Mouse (Mus musculus): ENCODE data around the gene Uggt1. TPM values are rescaled to one million over a fixed set of nuclear protein-coding genes. Genes with fewer than 3 reads are reported as not detected.

The Uggt1 gene
- polyA plus RNA-seq, 1 experiment from 2014 or later = 75.9 TPM

GRCm38 (mm10) chr1:36191966-36192365 is 52.6 kb downstream of the Uggt1 start:
- no peak for DNase-seq (ENCODE audit: low spot score)
- Histone ChIP-seq H3K4me3 (ENCODE audit: low read depth, low read length) (no peak overlapping the region), H3K4me2 (ENCODE audit: low read depth, severe bottlenecking) (no peak overlapping the region), H3K4me1 (ENCODE audit: control insufficient read depth, insufficient read depth, low read length) (no peaks in the 10 kb centered on the region), H3K27me3 (ENCODE audit: control insufficient read depth, insufficient read depth, low read length) (no peaks in the 10 kb centered on the region), H3K36me3 (ENCODE audit: control insufficient read depth, insufficient read depth, low read length) (peaks cover 17% of the 10 kb centered on the region), H3K9me3 (ENCODE audit: control insufficient read depth, low read length) (no peaks in the 10 kb centered on the region), H3K9ac (ENCODE audit: low read length) (no peak overlapping the region), H3K27ac (replicated peaks; ENCODE audit: low read depth, low read length) (no peak overlapping the region)
- no peak for ATAC-seq (ENCODE audit: insufficient number of reproducible peaks, low FRiP score, low TSS enrichment, low read depth)
- 93% methylated on average over 11 of the region's 11 CpGs for WGBS

- ATAC-seq (ENCODE audit: insufficient number of reproducible peaks, low FRiP score, low TSS enrichment, low read depth) (no peak), DNase-seq (ENCODE audit: low spot score) (no peak)
- 92% methylated on average over 5 of the region's 5 CpGs for WGBS
- Histone ChIP-seq H3K4me2 (ENCODE audit: low read depth, severe bottlenecking) (no peak overlapping the region), H3K36me3 (ENCODE audit: control insufficient read depth, insufficient read depth, low read length) (peaks cover 7% of the 10 kb centered on the region), H3K4me1 (ENCODE audit: control insufficient read depth, insufficient read depth, low read length) (no peaks in the 10 kb centered on the region), H3K9me3 (ENCODE audit: control insufficient read depth, low read length) (no peaks in the 10 kb centered on the region), H3K27me3 (ENCODE audit: control insufficient read depth, insufficient read depth, low read length) (no peaks in the 10 kb centered on the region), H3K27ac (replicated peaks; ENCODE audit: low read depth, low read length) (no peak overlapping the region), H3K4me3 (ENCODE audit: low read depth, low read length) (no peak overlapping the region), H3K9ac (ENCODE audit: low read length) (no peak overlapping the region)
Measured at GRCm38 (mm10) chr1:36180038-36180437, 64.5 kb downstream of the Uggt1 start.

GRCm38 (mm10) chr1:36173461-36173860 is 71.1 kb downstream of the Uggt1 start:
- H3K9ac ChIP-seq (ENCODE audit: low read length) = no peak overlapping the region
- WGBS = 95% methylated on average over 8 of the region's 8 CpGs
- peaks cover 8% of the 10 kb centered on the region for H3K36me3 ChIP-seq (ENCODE audit: control insufficient read depth, insufficient read depth, low read length)
- no peak overlapping the region for H3K27ac ChIP-seq (replicated peaks; ENCODE audit: low read depth, low read length)
- ATAC-seq (ENCODE audit: insufficient number of reproducible peaks, low FRiP score, low TSS enrichment, low read depth) = no peak
- H3K4me2 ChIP-seq (ENCODE audit: low read depth, severe bottlenecking) = no peak overlapping the region
- no peaks in the 10 kb centered on the region for H3K9me3 ChIP-seq (ENCODE audit: control insufficient read depth, low read length)
- H3K4me1 ChIP-seq (ENCODE audit: control insufficient read depth, insufficient read depth, low read length) = no peaks in the 10 kb centered on the region
- no peaks in the 10 kb centered on the region for H3K27me3 ChIP-seq (ENCODE audit: control insufficient read depth, insufficient read depth, low read length)
- DNase-seq (ENCODE audit: low spot score) = no peak
- H3K4me3 ChIP-seq (ENCODE audit: low read depth, low read length) = no peak overlapping the region

GRCm38 (mm10) chr1:36172941-36173340 is 71.6 kb downstream of the Uggt1 start:
- no peak for ATAC-seq (ENCODE audit: insufficient number of reproducible peaks, low FRiP score, low TSS enrichment, low read depth)
- H3K4me2 ChIP-seq (ENCODE audit: low read depth, severe bottlenecking) = no peak overlapping the region
- H3K4me3 ChIP-seq (ENCODE audit: low read depth, low read length) = no peak overlapping the region
- H3K27me3 ChIP-seq (ENCODE audit: control insufficient read depth, insufficient read depth, low read length) = no peaks in the 10 kb centered on the region
- H3K27ac ChIP-seq (replicated peaks; ENCODE audit: low read depth, low read length) = no peak overlapping the region
- H3K9me3 ChIP-seq (ENCODE audit: control insufficient read depth, low read length) = no peaks in the 10 kb centered on the region
- no peak for DNase-seq (ENCODE audit: low spot score)
- peaks cover 4% of the 10 kb centered on the region for H3K36me3 ChIP-seq (ENCODE audit: control insufficient read depth, insufficient read depth, low read length)
- no peak overlapping the region for H3K9ac ChIP-seq (ENCODE audit: low read length)
- 93% methylated on average over 6 of the region's 6 CpGs for WGBS
- H3K4me1 ChIP-seq (ENCODE audit: control insufficient read depth, insufficient read depth, low read length) = no peaks in the 10 kb centered on the region

- Histone ChIP-seq H3K27ac (replicated peaks; ENCODE audit: low read depth, low read length) (no peak overlapping the region), H3K4me1 (ENCODE audit: control insufficient read depth, insufficient read depth, low read length) (no peaks in the 10 kb centered on the region), H3K9me3 (ENCODE audit: control insufficient read depth, low read length) (no peaks in the 10 kb centered on the region), H3K4me2 (ENCODE audit: low read depth, severe bottlenecking) (no peak overlapping the region), H3K27me3 (ENCODE audit: control insufficient read depth, insufficient read depth, low read length) (no peaks in the 10 kb centered on the region), H3K9ac (ENCODE audit: low read length) (no peak overlapping the region), H3K36me3 (ENCODE audit: control insufficient read depth, insufficient read depth, low read length) (peaks cover 8% of the 10 kb centered on the region; the same call in 1 of the 2 replicates), H3K4me3 (ENCODE audit: low read depth, low read length) (no peak overlapping the region)
- ATAC-seq (ENCODE audit: insufficient number of reproducible peaks, low FRiP score, low TSS enrichment, low read depth) = no peak
- 85% methylated on average over 8 of the region's 8 CpGs for WGBS
- no peak for DNase-seq (ENCODE audit: low spot score)
Measured at GRCm38 (mm10) chr1:36162687-36163086, 81.8 kb downstream of the Uggt1 start.

DNA sequence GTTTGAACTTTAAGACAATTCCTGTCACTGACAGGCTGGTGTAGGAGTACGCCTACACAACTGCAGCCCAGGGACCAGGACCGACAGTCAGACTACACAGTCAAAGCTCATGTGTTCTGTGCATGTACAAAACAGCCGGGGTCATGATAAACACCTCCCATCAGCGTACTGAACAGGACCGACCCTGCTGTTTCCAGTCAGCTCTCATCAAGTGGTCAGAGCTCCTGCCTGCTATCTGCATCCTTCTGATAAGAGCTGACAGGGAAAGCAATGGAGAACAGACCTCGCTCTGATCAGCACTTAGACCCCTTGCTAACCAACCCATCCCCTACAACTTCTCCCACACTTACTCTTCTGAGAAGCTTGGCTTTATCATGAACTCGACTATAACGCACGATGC is 83.3 kb downstream of the Uggt1 start:
- no peaks in the 10 kb centered on the region for H3K27me3 ChIP-seq (ENCODE audit: control insufficient read depth, insufficient read depth, low read length)
- H3K36me3 ChIP-seq (ENCODE audit: control insufficient read depth, insufficient read depth, low read length) = peaks cover 10% of the 10 kb centered on the region; the same call in 1 of the 2 replicates
- no peak for DNase-seq (ENCODE audit: low spot score)
- WGBS = 93% methylated on average over 9 of the region's 9 CpGs
- no peak overlapping the region for H3K27ac ChIP-seq (replicated peaks; ENCODE audit: low read depth, low read length)
- no peak for ATAC-seq (ENCODE audit: insufficient number of reproducible peaks, low FRiP score, low TSS enrichment, low read depth)
- H3K9ac ChIP-seq (ENCODE audit: low read length) = no peak overlapping the region
- H3K9me3 ChIP-seq (ENCODE audit: control insufficient read depth, low read length) = no peaks in the 10 kb centered on the region
- H3K4me1 ChIP-seq (ENCODE audit: control insufficient read depth, insufficient read depth, low read length) = no peaks in the 10 kb centered on the region
- H3K4me3 ChIP-seq (ENCODE audit: low read depth, low read length) = no peak overlapping the region
- H3K4me2 ChIP-seq (ENCODE audit: low read depth, severe bottlenecking) = no peak overlapping the region

- Histone ChIP-seq H3K9ac (ENCODE audit: low read length) (no peak overlapping the region), H3K4me3 (ENCODE audit: low read depth, low read length) (no peak overlapping the region), H3K9me3 (ENCODE audit: control insufficient read depth, low read length) (no peaks in the 10 kb centered on the region), H3K27ac (replicated peaks; ENCODE audit: low read depth, low read length) (no peak overlapping the region), H3K4me1 (ENCODE audit: control insufficient read depth, insufficient read depth, low read length) (no peaks in the 10 kb centered on the region), H3K4me2 (ENCODE audit: low read depth, severe bottlenecking) (no peak overlapping the region), H3K27me3 (ENCODE audit: control insufficient read depth, insufficient read depth, low read length) (no peaks in the 10 kb centered on the region), H3K36me3 (ENCODE audit: control insufficient read depth, insufficient read depth, low read length) (peaks cover 10% of the 10 kb centered on the region; the same call in 1 of the 2 replicates)
- WGBS = 91% methylated on average over 8 of the region's 8 CpGs
- DNase-seq (ENCODE audit: low spot score) = no peak
- ATAC-seq (ENCODE audit: insufficient number of reproducible peaks, low FRiP score, low TSS enrichment, low read depth) = no peak
Measured at GRCm38 (mm10) chr1:36160246-36160645, 84.3 kb downstream of the Uggt1 start.

DNA sequence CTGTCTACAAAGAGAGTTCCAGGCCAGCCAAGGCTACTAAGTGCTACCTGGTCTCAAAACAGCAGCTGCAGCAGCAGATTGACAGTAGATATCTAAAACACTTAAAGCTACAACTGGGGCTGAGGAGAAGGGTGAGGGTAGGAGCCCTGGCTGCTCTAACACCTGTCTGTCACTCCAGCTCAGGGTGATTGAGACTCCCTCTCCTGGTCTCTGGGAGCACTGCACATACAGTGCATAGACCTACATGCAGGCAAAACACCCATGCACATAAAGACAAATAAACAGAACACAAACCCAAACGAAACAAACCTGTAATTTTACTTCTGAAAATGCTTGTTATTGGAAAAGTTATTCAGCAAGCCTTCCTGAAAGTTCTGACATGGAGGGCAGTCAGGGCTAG is 95.1 kb downstream of the Uggt1 start:
- ATAC-seq (ENCODE audit: insufficient number of reproducible peaks, low FRiP score, low TSS enrichment, low read depth) (no peak), DNase-seq (ENCODE audit: low spot score) (peak; percentile 47)
- H3K9ac ChIP-seq (ENCODE audit: low read length) = no peak overlapping the region
- H3K27ac ChIP-seq (replicated peaks; ENCODE audit: low read depth, low read length) = no peak overlapping the region
- no peak overlapping the region for H3K4me3 ChIP-seq (ENCODE audit: low read depth, low read length)
- H3K27me3 ChIP-seq (ENCODE audit: control insufficient read depth, insufficient read depth, low read length) = no peaks in the 10 kb centered on the region
- peaks cover 7% of the 10 kb centered on the region; the same call in 1 of the 2 replicates for H3K36me3 ChIP-seq (ENCODE audit: control insufficient read depth, insufficient read depth, low read length)
- no peaks in the 10 kb centered on the region for H3K4me1 ChIP-seq (ENCODE audit: control insufficient read depth, insufficient read depth, low read length)
- no peaks in the 10 kb centered on the region for H3K9me3 ChIP-seq (ENCODE audit: control insufficient read depth, low read length)
- H3K4me2 ChIP-seq (ENCODE audit: low read depth, severe bottlenecking) = no peak overlapping the region
- 83% methylated on average over 1 of the region's 1 CpGs for WGBS

DNA sequence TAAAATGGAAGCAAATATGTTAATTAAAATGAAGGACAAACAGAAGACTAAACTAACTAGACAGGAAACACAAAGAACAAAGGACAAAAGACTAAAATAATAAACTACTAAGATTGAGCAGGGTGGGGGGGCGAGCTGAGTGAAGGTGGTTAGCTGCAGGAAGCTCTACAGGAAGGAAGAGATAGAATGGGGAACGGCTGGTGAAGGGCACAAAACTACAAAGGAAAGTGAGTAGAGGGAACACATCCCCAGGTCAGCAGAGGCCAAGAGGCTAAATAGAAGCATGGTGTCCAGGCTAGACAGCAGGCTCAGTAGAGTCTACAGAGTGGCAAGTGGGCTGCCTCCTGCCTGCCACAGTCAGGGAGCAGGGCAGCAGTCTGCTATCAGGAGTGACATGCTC is 95.7 kb downstream of the Uggt1 start:
- Histone ChIP-seq H3K4me3 (ENCODE audit: low read depth, low read length) (no peak overlapping the region), H3K9me3 (ENCODE audit: control insufficient read depth, low read length) (no peaks in the 10 kb centered on the region), H3K9ac (ENCODE audit: low read length) (no peak overlapping the region), H3K36me3 (ENCODE audit: control insufficient read depth, insufficient read depth, low read length) (peaks cover 8% of the 10 kb centered on the region; the same call in 1 of the 2 replicates), H3K4me2 (ENCODE audit: low read depth, severe bottlenecking) (no peak overlapping the region), H3K27ac (replicated peaks; ENCODE audit: low read depth, low read length) (no peak overlapping the region), H3K4me1 (ENCODE audit: control insufficient read depth, insufficient read depth, low read length) (no peaks in the 10 kb centered on the region), H3K27me3 (ENCODE audit: control insufficient read depth, insufficient read depth, low read length) (no peaks in the 10 kb centered on the region)
- WGBS = 80% methylated on average over 2 of the region's 2 CpGs
- DNase-seq (ENCODE audit: low spot score) (no peak), ATAC-seq (ENCODE audit: insufficient number of reproducible peaks, low FRiP score, low TSS enrichment, low read depth) (no peak)

Data from limb, embryonic 11.5 days (tissue).